Mouse (Mus musculus): ENCODE measurements at regions not wholly inside any gene's neighbourhood (a gene's known extent, or its start where the extent isn't known, plus 50 kb on each side); places are given as distances from the start of the nearest gene placed in this dataset.

DNA sequence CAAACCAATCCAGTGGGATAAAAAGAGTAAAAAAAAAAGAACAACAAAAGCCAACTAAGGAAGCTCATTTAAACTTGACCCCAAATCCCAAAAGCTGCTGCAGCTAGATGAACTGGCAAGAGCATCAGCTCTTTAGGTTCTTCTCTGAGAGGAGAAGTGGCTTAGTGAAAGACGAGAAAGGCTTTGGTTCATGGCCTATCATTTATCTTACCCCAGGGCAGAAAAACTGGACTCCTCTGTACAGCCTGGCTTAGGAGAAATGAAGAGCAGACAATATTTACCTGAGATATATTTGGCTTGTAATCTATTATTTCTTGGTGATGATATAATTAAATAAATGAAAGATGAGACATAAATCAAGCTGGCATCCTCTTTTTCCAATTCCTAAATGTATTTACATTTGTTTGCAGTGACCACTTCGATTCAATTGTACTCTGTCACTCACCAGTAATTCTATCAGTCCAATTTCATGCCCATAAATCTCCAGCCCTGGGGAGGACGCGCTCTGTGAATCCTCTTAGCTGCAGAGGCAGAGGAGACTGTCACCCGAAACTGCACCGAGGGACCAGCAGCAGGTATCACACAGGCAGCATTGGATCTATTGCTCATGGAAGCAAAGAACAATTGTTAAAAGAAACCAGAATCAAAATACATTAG lies 114.8 kb upstream of the Plpp4 start:
- TF ChIP-seq POLR2A (IDR thresholded peaks at IDR 0.05; ENCODE audit: low read depth, low read length) = no peak
- no peak for TF ChIP-seq CTCF (IDR thresholded peaks at IDR 0.05; ENCODE audit: extremely low read depth, insufficient read length, insufficient replicate concordance, low read depth, low read length)
